Mouse (Mus musculus): ENCODE results near the gene Abcd1. TPM values are rescaled to one million over a fixed set of nuclear protein-coding genes. Genes with fewer than 3 reads are reported as not detected.
A peak's percentile ranks its signal among the peaks of the same experiment; 100 is the strongest.

Abcd1 gene
- total RNA-seq, 2 experiments from 2014 or later: 20.4 to 20.7 TPM

DNA sequence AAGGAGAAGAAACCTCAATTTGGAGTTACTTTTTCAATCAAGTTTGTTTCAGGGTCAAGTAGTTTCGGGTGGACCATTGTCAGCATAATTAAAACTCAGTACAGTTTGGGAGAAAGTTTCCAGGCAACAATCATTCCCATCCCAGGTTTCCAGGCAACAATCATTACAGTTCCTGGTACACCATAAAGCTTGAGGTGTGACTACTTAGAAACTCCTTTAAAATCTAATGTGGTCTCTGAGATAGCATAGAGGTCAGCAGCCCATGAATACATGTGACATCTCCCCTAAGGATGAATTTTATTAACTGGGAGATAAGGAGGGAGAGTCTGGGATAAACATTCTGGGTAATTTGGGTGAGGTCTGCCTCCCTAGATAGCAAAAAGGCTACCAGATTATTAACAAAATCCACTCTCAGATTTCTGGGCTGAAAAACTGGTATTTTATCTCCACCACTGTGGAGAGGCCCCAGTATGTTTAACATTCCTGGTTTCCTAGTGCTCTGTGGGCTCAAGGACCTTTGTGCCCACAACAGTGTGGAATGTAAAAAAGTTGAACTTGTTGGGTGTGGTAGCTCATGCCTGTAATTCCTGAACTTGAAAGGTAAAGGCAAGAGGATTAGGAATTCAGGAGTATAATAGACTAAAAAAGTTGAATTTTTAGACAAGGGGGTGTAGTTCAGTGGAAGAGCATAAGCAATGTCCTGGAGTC lies 28.5 kb downstream of the Abcd1 start:
- no peak for DNase-seq

DNA sequence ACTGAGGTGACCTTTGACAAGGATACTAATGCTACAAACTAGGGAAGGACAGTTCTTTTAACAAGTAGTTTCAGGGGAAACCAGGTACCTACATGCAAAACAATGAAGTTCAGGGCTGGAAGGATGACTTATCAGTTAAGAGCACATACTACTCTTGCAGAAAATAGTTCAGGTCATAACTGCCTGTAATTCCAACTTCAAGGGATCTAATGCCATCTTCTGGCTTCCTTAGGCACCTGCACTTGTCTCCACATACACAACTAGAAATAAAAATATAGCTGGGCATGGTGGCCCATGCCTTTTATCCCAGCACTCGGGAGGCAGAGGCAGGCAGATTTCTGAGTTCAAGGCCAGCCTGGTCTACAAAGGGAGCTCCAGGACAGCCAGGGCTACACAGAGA lies 32.6 kb downstream of the Abcd1 start:
- DNase-seq: no peak

DNA sequence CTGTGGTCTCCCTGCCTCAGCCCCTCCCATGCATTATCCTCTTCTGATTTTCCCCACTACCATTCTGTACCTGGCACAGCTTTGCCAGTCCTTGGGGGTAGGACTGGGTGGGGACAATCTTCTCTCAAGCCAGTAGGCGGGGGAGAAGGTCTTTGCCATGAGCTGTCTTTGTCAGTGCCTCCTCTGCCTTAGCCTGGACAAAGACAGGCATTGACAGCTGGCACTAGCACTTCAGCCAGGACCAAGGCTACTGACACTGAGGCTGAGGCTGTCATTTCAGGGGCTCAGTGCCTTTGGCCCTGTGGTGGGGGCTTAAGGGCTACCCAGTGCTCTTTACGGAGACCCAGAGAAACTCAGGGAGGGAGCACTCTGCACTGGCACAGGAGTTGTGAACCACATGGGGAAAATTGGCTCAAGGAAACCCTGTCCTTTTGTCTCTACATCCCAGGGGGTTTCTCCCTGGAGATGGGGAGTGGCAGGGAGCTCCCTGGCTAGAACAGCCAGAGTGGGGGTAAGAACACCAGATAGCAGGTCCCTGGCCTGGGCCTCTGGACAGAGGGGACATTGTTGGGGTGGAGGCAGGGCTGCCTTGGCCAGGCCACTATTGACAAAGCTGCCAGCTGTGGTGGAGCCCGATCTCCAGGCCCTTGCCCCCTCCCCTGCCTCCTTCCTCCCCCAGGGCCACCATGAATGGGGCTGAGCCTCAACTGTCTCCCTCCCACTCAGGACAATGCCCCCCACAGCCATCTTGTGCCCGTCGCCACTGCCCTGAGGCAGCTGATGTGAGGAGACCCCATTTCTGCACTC lies 40.1 kb downstream of the Abcd1 start, which contains the start of gene Plxnb3:
Gene Plxnb3 (plus strand): TSS at position 757 of the 807 bp plus-strand sequence.
- DNase-seq: no peak

DNA sequence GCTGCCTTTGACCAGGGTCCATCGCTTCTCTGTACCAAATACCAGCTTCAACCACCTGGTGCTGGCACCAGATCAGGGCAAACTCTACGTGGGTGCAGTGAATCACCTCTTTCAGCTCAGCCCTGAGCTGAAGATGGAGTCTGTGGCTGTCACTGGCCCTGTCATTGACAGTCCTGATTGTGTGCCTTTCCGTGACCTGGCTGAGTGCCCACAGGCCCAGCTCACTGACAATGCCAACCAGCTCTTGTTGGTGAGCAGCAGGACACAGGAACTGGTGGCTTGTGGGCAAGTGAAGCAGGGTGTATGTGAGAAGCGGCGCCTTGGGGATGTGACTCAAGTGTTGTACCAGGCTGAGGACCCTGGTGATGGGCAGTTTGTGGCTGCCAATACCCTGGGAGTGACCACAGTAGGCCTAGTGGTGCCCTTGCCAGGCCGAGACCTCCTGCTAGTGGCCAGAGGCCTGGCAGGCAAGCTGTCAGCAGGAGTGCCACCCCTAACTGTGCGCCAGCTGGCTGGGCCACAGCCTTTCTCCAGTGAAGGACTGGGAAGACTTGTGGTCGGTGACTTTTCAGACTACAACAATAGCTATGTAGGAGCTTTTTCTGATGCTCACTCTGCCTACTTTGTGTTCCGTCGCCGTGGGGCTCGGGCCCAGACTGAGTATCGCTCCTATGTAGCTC lies 42.4 kb downstream of the Abcd1 start:
- peak; percentile 31 for DNase-seq

DNA sequence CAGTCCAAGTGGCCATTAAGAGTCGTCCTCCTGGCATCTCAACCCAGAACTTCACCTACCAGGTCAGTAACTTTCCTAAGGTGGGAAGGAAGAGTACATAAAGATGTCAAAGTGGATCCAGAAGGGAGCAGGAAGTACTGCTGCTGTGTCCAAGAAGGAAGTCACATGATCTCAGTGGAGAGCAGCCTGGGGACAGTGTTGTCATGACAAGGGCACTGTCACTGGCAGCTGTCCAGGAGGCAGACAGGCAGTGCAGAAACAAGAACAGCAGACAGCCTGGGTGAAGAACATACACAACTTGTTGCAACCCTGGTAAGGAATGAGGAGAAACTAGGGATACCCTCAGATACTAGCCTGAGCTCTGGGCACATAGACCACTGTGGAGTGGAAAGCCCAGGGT lies 48.9 kb downstream of the Abcd1 start:
- DNase-seq: peak; percentile 73

GRCm38 (mm10) chrX:73767267-73767666 lies 50.9 kb downstream of the Abcd1 start:
- DNase-seq: peak; percentile 42

GRCm38 (mm10) chrX:73774168-73774760 lies 57.9 kb downstream of the Abcd1 start, which contains the start of gene Srpk3:
Gene Srpk3 (plus strand): TSS chrX:73774405.
- peak; percentile 63 for DNase-seq

DNA sequence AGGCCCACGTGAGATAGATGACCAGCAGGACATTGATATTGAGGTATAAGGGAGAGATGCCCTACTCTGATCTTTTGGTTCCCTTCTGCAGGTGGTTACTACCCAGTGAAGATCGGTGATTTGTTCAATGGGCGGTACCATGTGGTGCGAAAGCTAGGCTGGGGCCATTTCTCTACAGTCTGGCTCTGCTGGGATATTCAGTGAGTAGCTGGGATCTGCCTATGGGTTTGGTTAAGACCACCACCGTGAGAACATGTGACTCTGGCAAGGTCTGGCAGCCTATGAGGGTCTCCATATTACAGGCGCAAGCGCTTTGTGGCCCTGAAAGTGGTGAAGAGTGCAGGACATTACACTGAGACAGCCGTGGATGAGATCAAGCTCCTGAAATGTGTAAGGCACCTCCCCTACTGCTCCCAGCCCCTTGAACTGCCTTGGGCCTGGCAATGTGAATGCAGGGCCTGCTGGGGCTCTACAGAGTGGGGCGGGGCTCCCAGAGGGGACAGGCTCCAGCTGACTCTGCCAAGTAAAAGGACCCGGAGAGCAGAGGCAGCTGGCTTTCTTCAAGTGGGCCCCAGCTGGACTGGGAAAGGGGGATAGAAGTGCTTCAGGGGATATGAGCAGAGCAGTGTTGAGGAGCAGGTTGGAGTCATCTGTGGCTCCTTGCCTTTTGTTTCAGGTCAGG lies 58.5 kb downstream of the Abcd1 start:
- DNase-seq: peak; percentile 62

GRCm38 (mm10) chrX:73782227-73782626 lies 65.8 kb downstream of the Abcd1 start:
- DNase-seq: no peak

DNA sequence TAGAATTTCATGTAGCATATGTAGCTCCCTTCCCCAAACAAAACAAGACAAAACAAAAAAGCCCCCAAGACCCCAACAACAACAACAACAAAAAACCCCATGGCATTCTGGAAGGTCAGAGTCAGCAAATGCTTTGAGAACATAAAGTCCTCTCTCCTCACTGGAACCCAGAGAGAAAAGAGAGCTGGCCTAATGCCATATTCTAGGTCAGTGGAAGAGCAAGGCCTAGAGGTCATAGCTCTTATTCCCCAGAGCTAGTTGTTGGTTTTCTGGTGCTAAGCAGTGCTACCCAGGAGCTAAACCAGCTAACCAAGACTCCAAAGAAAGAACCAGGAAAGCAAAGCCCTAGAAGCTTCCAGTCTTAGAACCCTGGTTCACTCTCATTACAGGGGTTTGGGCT lies 69.3 kb downstream of the Abcd1 start:
- DNase-seq: no peak

DNA sequence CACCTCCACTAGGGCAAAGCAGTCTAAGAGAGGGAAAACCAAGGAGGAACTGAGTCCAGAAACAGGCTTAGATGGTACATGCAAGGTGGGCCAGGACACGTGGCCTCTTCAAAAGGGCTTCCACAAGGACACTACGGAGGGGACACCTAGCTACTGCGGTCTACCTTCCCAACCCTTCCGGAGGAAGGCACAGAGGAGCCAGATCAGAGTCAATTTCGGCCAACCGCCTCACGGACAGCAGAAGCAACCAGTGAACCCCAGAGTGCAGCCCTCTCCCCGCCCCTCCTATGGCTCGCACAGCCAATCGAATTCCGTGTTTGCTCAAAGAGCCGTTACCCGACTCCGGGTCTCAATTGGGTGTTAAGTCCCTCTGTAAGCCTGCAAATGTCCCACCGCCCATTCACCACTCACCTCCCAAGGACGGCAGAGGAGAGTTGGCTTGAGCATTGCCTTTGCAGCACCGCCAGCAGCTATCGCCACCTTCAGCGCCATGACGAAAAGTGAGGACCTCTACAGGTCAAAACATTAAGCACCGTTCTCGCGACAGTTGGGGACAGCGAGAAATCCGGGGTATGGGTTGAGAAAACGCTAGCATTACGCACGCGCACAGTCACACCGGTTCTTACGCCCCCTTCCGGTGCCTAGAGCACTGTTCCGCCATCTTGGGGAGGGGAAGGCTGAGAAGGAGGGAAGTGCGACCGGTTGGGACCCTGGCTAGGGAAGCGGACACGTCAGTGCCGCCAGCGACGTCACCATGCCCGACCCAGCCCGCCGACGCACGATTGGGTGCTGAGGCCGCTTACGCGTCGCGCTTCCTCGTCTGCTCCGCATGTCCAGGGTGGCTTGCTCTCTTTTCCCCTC lies 70.2 kb downstream of the Abcd1 start, which contains the start of the genes Idh3g and Ssr4:
Gene Idh3g (minus strand): TSS at position 534 of the 861 bp plus-strand sequence.
Gene Ssr4 (plus strand): TSS at position 665 of the 861 bp plus-strand sequence.
- peak; percentile 93 for DNase-seq

DNA sequence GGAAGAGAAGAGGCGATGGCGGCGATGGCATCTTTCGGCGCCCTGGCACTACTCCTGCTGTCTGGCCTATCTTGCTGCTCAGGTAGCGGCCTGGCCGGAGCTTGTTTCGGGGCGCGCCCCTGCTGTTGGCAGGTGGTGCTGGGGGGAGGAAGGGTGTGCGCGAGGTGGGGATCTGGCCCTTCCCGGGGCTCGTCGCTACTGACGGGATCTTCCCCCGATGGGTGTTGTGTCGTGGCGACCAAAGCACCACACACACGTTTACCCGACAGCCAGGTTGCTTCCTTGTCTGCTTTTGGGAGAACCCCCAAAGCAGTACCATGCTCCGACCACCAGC lies 70.8 kb downstream of the Abcd1 start:
- DNase-seq: no peak

Other genes starting within 250 kb of the Abcd1 start
- 100 to 1,000 TPM; 286 to 313 TPM for gene Bgn, start 233.0 kb upstream of the Abcd1 start, total RNA-seq (2021)
- gene Atp2b3, start 213.5 kb upstream of the Abcd1 start, total RNA-seq (2021): under 1 TPM; 0.12 to 0.32 TPM
- gene Dusp9, start 77.2 kb upstream of the Abcd1 start, total RNA-seq (2021): under 1 TPM; 0.18 to 0.19 TPM
- 10 to 100 TPM; 10.4 to 12.7 TPM for gene Pnck, start 56.5 kb upstream of the Abcd1 start, total RNA-seq (2021)
- gene Slc6a8, start 43.4 kb upstream of the Abcd1 start, total RNA-seq (2021): 100 to 1,000 TPM; 120 TPM
- 10 to 100 TPM; 94.0 to 99.8 TPM for gene Bcap31, start 422 bp upstream of the Abcd1 start, total RNA-seq (2021)
- gene Plxnb3, start 40.5 kb downstream of the Abcd1 start, total RNA-seq (2021): under 1 TPM; 0.54 to 0.67 TPM
- gene Srpk3, start 57.8 kb downstream of the Abcd1 start, total RNA-seq (2021): 10 to 100 TPM; 49.2 to 50.9 TPM
- 100 to 1,000 TPM; 401 to 448 TPM for gene Idh3g, start 70.3 kb downstream of the Abcd1 start, total RNA-seq (2021)
- gene Ssr4, start 70.4 kb downstream of the Abcd1 start, total RNA-seq (2021): 100 to 1,000 TPM; 107 to 109 TPM
- 1 to 10 TPM; 3.2 to 3.4 TPM for gene Pdzd4, start 108.4 kb downstream of the Abcd1 start, total RNA-seq (2021)
- not detected for gene Avpr2, start 175.5 kb downstream of the Abcd1 start, total RNA-seq (2021)
- 1 to 10 TPM; 1.4 to 1.6 TPM for gene L1cam, start 179.5 kb downstream of the Abcd1 start, total RNA-seq (2021)
- 1 to 10 TPM; 1.8 to 2.0 TPM for gene Arhgap4, start 205.3 kb downstream of the Abcd1 start, total RNA-seq (2021)
- gene Naa10, start 205.3 kb downstream of the Abcd1 start, total RNA-seq (2021): 10 to 100 TPM; 66.7 to 71.7 TPM
- 10 to 100 TPM; 21.4 to 22.9 TPM for gene Renbp, start 214.3 kb downstream of the Abcd1 start, total RNA-seq (2021)
- gene Hcfc1, start 249.8 kb downstream of the Abcd1 start, total RNA-seq (2021): 10 to 100 TPM; 73.9 to 79.3 TPM